Mouse (Mus musculus): ENCODE data around the gene Gm11562.
"Not testable (repeated sequence)": the region's sequence is repeated elsewhere in the genome, so short reads cannot be mapped to it uniquely, and the experiment has no call there.

The Gm11562 gene

DNA sequence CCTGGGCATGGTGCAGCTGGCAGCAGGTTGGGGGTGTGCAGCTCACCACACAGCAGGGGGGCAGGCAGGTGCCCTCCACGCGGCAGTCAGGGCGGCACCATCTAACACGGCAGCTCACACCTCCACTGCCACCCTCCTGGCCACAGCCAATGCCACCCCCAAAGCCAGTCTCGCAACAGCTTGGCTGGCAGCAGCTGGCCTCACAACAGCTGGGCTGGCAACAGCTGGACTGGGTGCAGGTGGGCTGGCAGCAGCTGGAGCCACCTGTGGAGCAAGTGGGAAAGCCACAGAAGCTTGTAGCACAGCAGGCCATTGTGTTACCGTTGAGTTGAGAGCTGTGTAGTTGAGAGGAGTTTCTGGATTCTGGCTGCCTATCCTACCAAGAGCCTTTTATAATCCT is 22.5 kb downstream of the Gm11562 start, which contains the start of gene Krtap9-3:
Gene Krtap9-3 (minus strand): TSS at position 364 of the 400 bp plus-strand sequence.
- in situ Hi-C loops (cut with MboI; ENCODE audit: low pct_unique_long_range_greater_than_20kb in 1 of 2, low sequenced_read_pairs in 2 of 2, unreplicated experiment in 1 of 2), result not testable (repeated sequence)

DNA sequence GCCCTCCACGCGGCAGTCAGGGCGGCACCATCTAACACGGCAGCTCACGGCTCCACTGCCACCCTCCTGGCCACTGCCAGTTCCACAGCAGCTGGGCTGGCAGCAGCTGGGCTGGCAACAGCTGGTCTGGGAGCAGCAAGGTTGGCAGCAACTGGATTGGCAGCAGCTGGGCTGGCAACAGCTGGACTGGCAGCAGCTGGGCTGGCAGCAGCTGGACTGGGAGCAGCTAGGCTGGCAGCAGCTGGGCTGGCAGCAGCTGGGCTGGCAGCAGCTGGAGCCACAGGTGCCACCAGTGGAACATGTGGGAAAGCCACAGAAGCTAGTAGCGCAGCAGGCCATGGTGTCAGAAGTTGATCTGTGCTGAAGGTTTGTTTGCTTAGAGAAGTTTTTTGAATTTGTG is 29.3 kb downstream of the Gm11562 start, which contains the start of gene Krtap1-3:
Gene Krtap1-3 (minus strand): TSS at position 359 of the 400 bp plus-strand sequence.
- in situ Hi-C loops (cut with MboI; ENCODE audit: low pct_unique_long_range_greater_than_20kb in 1 of 2, low sequenced_read_pairs in 2 of 2, unreplicated experiment in 1 of 2), result no loop called here

DNA sequence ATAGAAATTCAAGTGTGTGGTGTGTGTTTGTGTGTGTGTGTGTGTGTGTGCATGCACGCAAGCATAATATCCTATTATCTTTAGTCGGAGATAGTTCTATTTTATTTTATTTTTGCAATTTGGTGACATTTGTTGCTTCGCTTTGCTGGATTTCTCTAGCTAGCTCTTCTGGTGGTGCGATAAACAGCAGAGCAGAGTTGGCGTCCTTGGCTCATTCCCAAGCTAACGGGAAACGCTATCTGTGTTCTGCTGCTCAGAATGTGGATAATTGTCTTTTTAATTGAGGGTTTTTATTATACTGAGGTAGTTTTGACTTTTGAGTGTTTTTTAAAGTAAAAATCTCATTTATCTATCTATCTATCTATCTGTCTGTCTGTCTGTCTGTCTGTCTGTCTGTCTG is 35.1 kb downstream of the Gm11562 start:
- in situ Hi-C loops (cut with MboI; ENCODE audit: low pct_unique_long_range_greater_than_20kb in 1 of 2, low sequenced_read_pairs in 2 of 2, unreplicated experiment in 1 of 2), result no loop called here

- in situ Hi-C loops (cut with MboI; ENCODE audit: low pct_unique_long_range_greater_than_20kb in 1 of 2, low sequenced_read_pairs in 2 of 2, unreplicated experiment in 1 of 2), result no loop called here
Observed at GRCm38 (mm10) chr11:99583245-99583704, 37.0 kb downstream of the Gm11562 start, which contains the start of gene Krtap1-4. Krtap1-4 (minus strand) TSS chr11:99583654.

DNA sequence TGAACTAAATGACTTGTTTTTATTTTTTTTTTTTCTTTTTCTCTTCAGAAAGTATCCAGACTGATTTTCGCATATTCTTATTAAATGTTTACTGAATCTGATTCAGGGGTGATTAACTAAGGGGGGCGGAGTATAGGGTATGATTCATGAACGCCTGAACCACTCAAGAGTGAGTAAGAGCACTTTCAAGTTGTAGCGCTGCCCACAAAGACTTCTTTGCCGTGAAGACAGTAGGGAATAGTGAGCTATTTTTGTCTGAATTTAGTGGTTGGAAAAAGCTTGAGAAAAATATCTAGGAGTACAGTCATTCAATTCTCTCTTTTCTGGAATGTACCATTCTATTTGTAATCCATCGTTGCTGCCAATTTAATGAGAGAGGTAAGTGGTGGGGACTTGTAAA is 38.7 kb downstream of the Gm11562 start:
- in situ Hi-C loops (cut with MboI; ENCODE audit: low pct_unique_long_range_greater_than_20kb in 1 of 2, low sequenced_read_pairs in 2 of 2, unreplicated experiment in 1 of 2), result no loop called here

DNA sequence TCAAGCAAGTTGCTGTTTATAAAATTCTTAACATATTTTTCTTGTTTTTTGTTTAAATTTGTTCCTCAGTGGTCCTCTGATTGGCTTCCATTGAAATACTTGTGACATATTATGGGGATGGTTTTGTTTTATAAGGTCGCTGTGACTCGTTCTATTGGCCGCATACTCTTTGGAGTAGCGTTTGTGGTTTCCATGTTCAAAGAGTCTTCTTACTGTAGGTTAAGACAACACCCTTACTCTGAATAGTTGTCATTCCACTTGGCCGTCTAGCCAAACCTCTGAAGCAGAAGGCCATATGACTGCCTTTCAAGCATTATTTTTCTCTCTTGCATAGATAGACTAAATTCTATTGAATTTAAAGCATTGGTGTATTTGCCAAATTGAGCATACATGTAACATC is 39.2 kb downstream of the Gm11562 start:
- in situ Hi-C loops (cut with MboI; ENCODE audit: low pct_unique_long_range_greater_than_20kb in 1 of 2, low sequenced_read_pairs in 2 of 2, unreplicated experiment in 1 of 2), result no loop called here

- in situ Hi-C loops (cut with MboI; ENCODE audit: low pct_unique_long_range_greater_than_20kb in 1 of 2, low sequenced_read_pairs in 2 of 2, unreplicated experiment in 1 of 2), result no loop called here
Observed at GRCm38 (mm10) chr11:99580636-99581035, 39.6 kb downstream of the Gm11562 start, which contains the start of gene Krtap1-5. Krtap1-5 (minus strand) TSS chr11:99581016.

DNA sequence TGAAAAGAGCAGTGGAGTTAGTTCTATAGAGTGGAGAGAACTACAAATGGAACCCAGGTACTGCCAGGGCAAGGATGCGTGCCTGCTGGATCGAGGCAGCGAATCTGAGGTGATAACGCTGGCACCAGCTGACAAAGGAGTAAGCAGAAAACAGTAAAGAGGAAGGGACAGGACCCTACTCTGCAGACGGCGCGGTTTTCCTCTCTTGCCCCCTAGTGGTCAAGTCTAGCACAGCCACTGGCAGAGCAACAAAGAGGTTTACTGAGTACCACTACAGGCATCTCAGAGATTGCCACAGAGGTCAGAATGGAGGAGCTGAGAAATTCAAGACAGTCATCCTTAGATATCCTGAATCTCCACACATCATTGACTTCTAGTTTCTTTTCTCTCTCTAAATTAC is 46.1 kb downstream of the Gm11562 start:
- in situ Hi-C loops (cut with MboI; ENCODE audit: low pct_unique_long_range_greater_than_20kb in 1 of 2, low sequenced_read_pairs in 2 of 2, unreplicated experiment in 1 of 2), result no loop called here

GRCm38 (mm10) chr11:99573164-99573563 is 47.1 kb downstream of the Gm11562 start:
- in situ Hi-C loops (cut with MboI; ENCODE audit: low pct_unique_long_range_greater_than_20kb in 1 of 2, low sequenced_read_pairs in 2 of 2, unreplicated experiment in 1 of 2), result no loop called here
